Mouse (Mus musculus): ENCODE data around the gene Metrn. TPM values are rescaled to one million over a fixed set of nuclear protein-coding genes. Genes with fewer than 3 reads are reported as not detected.

Metrn gene
- polyA plus RNA-seq, 1 experiment: 59.9 TPM

DNA sequence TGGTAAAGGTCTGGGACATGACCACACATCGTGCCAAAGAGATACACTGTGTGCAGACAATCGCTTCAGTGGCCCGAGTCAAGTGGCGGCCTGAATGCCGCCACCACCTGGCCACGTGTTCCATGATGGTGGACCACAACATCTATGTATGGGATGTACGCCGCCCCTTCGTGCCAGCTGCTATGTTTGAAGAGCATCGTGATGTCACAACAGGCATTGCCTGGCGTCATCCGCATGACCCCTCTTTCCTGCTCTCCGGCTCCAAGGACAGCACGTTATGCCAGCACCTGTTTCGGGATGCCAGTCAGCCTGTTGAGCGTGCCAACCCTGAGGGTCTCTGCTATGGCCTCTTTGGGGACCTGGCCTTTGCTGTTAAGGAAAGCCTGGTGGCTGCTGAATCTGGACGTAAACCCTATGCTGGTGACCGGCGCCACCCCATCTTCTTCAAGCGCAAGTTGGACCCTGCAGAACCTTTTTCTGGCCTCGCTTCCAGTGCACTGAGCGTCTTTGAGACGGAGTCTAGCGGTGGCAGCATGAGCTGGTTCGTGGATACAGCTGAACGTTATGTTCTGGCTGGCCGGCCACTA, 29.1 kb upstream of the Metrn start:
- peaks cover 57% of the 10 kb centered on the region for H3K36me3 ChIP-seq (replicated peaks; ENCODE audit: low read length)
- no peaks in the 10 kb centered on the region for H3K9me3 ChIP-seq
- H3K4me3 ChIP-seq (replicated peaks): peak overlapping the region; percentile 53
- TF ChIP-seq FLI1 (IDR thresholded peaks at IDR 0.05; ENCODE audit: low read length) (no peak), GATA1 (IDR thresholded peaks at IDR 0.05; ENCODE audit: borderline replicate concordance, low read length) (no peak)
- H3K27me3 ChIP-seq (replicated peaks): peaks cover 6% of the 10 kb centered on the region
- peaks cover 80% of the 10 kb centered on the region for H3K4me1 ChIP-seq

DNA sequence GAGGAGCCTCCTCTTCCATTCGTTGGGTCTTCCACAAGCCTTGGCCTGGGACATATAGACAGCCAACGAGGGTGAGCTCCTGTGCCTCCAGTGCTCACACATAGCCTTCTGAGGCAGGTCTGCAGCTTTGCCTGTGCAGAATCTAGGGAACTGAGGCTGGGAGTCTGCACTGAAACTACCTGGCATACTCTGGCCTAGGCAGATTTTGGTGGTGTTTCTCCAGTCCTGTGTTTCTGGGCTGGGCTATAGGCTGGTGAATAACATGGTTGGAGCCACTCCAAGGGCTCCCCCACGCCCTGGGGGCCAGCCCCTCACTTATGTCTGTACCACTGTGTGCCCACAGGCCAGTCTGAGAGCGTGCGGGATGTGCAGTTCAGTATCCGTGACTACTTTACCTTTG, 28.4 kb upstream of the Metrn start:
- peaks cover 49% of the 10 kb centered on the region for H3K36me3 ChIP-seq (replicated peaks; ENCODE audit: low read length)
- peaks cover 73% of the 10 kb centered on the region for H3K4me1 ChIP-seq
- TF ChIP-seq FLI1 (IDR thresholded peaks at IDR 0.05; ENCODE audit: low read length): no peak
- TF ChIP-seq GATA1 (IDR thresholded peaks at IDR 0.05; ENCODE audit: borderline replicate concordance, low read length): no peak
- peak overlapping the region; percentile 46 for H3K4me3 ChIP-seq (replicated peaks)
- no peaks in the 10 kb centered on the region for H3K9me3 ChIP-seq
- peaks cover 12% of the 10 kb centered on the region for H3K27me3 ChIP-seq (replicated peaks)

DNA sequence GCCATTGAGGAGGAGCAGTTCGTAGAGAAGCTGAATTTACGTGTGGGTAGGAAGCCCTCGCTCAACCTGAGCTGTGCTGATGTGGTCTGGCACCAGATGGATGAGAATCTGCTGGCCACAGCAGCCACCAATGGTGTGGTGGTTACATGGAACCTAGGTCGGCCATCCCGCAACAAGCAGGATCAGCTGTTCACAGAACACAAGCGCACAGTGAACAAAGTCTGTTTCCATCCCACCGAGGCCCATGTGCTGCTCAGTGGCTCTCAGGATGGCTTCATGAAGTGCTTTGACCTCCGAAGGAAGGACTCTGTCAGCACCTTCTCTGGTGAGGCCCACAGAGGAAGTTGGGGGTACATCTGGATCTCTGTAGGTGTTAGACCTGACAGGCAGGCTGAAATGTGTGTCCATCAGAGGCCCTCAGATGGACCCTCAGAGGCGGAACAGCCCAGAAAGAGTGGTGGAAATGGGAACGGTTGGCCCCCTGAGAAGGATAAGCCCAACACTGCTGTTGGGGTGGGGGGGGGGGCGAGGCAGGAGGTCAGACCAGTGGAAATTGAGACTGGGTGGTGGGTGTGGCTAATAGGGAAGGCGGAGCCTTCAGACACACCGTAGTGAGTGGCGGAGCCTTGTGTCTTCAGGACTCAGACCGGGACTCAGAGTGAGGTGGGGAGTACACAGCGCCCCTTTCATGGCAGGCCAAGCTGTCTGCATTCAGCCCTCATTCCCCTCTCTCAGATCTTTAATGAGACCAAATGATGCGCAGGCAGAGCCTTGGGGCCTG, 27.6 kb upstream of the Metrn start:
- H3K4me3 ChIP-seq (replicated peaks): peak overlapping the region; percentile 96
- H3K36me3 ChIP-seq (replicated peaks; ENCODE audit: low read length): peaks cover 42% of the 10 kb centered on the region
- no peaks in the 10 kb centered on the region for H3K9me3 ChIP-seq
- H3K27me3 ChIP-seq (replicated peaks): peaks cover 20% of the 10 kb centered on the region
- H3K4me1 ChIP-seq: peaks cover 72% of the 10 kb centered on the region
- TF ChIP-seq GATA1 (IDR thresholded peaks at IDR 0.05; ENCODE audit: borderline replicate concordance, low read length): no peak

DNA sequence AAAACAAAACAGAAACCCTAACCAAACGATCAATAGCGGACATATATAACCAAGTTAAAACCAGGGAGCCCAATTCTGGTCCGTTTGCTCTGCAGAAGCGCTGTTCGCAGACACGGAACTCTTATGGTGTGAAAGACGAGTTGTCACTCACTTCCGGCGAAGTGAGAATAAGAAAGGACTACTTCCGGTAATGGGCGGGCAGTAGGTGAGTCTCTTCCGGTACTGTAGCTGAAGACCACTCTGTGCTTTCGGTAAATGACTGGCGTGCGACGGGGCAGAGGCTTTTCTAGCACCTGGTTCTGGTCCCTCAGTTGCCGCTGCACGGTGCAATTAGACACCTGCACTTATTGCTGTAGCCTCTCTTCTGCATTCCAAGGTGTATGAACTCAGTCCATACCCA, 26.5 kb upstream of the Metrn start, which contains the start of gene Wdr24:
Gene Wdr24 (plus strand): TSS at position 176 of the 400 bp plus-strand sequence.
- Histone ChIP-seq H3K9me3 (no peaks in the 10 kb centered on the region), H3K4me1 (peaks cover 70% of the 10 kb centered on the region), H3K36me3 (replicated peaks; ENCODE audit: low read length) (peaks cover 38% of the 10 kb centered on the region), H3K4me3 (replicated peaks) (peak within 1 kb of the TSS; percentile 96), H3K27me3 (replicated peaks) (peaks cover 31% of the 10 kb centered on the region)
- TF ChIP-seq FLI1 (IDR thresholded peaks at IDR 0.05; ENCODE audit: low read length): peak; percentile 93
- no peak for TF ChIP-seq GATA1 (IDR thresholded peaks at IDR 0.05; ENCODE audit: borderline replicate concordance, low read length)

- no peak for TF ChIP-seq FLI1 (IDR thresholded peaks at IDR 0.05; ENCODE audit: low read length)
- TF ChIP-seq GATA1 (IDR thresholded peaks at IDR 0.05; ENCODE audit: borderline replicate concordance, low read length): no peak
- peaks cover 71% of the 10 kb centered on the region for H3K27me3 ChIP-seq (replicated peaks)
- H3K4me3 ChIP-seq (replicated peaks): peak overlapping the region; percentile 87
- no peaks in the 10 kb centered on the region for H3K9me3 ChIP-seq
- H3K36me3 ChIP-seq (replicated peaks; ENCODE audit: low read length): no peaks in the 10 kb centered on the region
- peaks cover 31% of the 10 kb centered on the region for H3K4me1 ChIP-seq
These were observed 22.2 kb upstream of the Metrn start for GRCm38 (mm10) chr17:25818851-25819780.

- Histone ChIP-seq H3K27me3 (replicated peaks) (peaks cover 84% of the 10 kb centered on the region), H3K4me1 (peaks cover 29% of the 10 kb centered on the region), H3K9me3 (no peaks in the 10 kb centered on the region), H3K36me3 (replicated peaks; ENCODE audit: low read length) (no peaks in the 10 kb centered on the region), H3K4me3 (replicated peaks) (no peak overlapping the region)
- no peak for TF ChIP-seq FLI1 (IDR thresholded peaks at IDR 0.05; ENCODE audit: low read length)
- TF ChIP-seq GATA1 (IDR thresholded peaks at IDR 0.05; ENCODE audit: borderline replicate concordance, low read length): no peak
These were observed 20.7 kb upstream of the Metrn start for GRCm38 (mm10) chr17:25817662-25818061.

- H3K4me1 ChIP-seq: peaks cover 26% of the 10 kb centered on the region
- TF ChIP-seq GATA1 (IDR thresholded peaks at IDR 0.05; ENCODE audit: borderline replicate concordance, low read length) (no peak), FLI1 (IDR thresholded peaks at IDR 0.05; ENCODE audit: low read length) (no peak)
- no peak overlapping the region for H3K4me3 ChIP-seq (replicated peaks)
- peaks cover 95% of the 10 kb centered on the region for H3K27me3 ChIP-seq (replicated peaks)
- no peaks in the 10 kb centered on the region for H3K36me3 ChIP-seq (replicated peaks; ENCODE audit: low read length)
- no peaks in the 10 kb centered on the region for H3K9me3 ChIP-seq
These were observed 16.5 kb upstream of the Metrn start for GRCm38 (mm10) chr17:25813471-25813870.

GRCm38 (mm10) chr17:25810890-25811289, 14.0 kb upstream of the Metrn start:
- H3K27me3 ChIP-seq (replicated peaks): peaks cover 88% of the 10 kb centered on the region
- peaks cover 24% of the 10 kb centered on the region for H3K4me1 ChIP-seq
- TF ChIP-seq GATA1 (IDR thresholded peaks at IDR 0.05; ENCODE audit: borderline replicate concordance, low read length) (no peak), FLI1 (IDR thresholded peaks at IDR 0.05; ENCODE audit: low read length) (no peak)
- no peaks in the 10 kb centered on the region for H3K36me3 ChIP-seq (replicated peaks; ENCODE audit: low read length)
- H3K4me3 ChIP-seq (replicated peaks): no peak overlapping the region
- H3K9me3 ChIP-seq: no peaks in the 10 kb centered on the region

GRCm38 (mm10) chr17:25809606-25810340, 12.8 kb upstream of the Metrn start:
- peaks cover 24% of the 10 kb centered on the region for H3K4me1 ChIP-seq
- H3K9me3 ChIP-seq: no peaks in the 10 kb centered on the region
- peak overlapping the region; percentile 87 for H3K4me3 ChIP-seq (replicated peaks)
- no peaks in the 10 kb centered on the region for H3K36me3 ChIP-seq (replicated peaks; ENCODE audit: low read length)
- TF ChIP-seq GATA1 (IDR thresholded peaks at IDR 0.05; ENCODE audit: borderline replicate concordance, low read length) (no peak), FLI1 (IDR thresholded peaks at IDR 0.05; ENCODE audit: low read length) (no peak)
- peaks cover 86% of the 10 kb centered on the region for H3K27me3 ChIP-seq (replicated peaks)
